Mouse (Mus musculus): ENCODE results near the gene Oxgr1.

DNA sequence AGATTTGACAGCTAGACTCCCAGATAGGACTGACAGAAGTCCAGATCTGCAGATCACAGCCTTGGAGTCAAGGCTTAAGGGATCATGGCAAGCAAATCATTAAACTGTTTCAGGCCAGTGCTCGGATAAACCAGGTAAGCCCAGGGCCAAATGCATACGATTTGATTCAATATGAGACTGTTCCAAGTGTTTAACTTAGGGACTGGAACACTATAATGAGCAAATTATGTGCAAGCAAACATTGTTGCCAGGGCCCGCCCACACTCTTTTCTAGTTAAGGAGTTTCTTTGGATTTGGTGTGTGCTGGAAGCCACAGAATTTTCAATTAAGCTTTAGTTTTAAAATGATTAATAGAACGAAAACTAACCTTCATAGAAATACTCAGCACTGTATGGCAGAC lies 39.6 kb downstream of the Oxgr1 start:
- TF ChIP-seq CTCF (IDR thresholded peaks at IDR 0.05; ENCODE audit: low read depth, low read length) (no peak), POLR2A (IDR thresholded peaks at IDR 0.05; ENCODE audit: extremely low read depth, insufficient read depth, low read length) (no peak)
